Mouse (Mus musculus) brain, adult 10 weeks (tissue): ENCODE measurements around the gene Vmn1r215. TPM values are rescaled to one million over a fixed set of nuclear protein-coding genes. Genes with fewer than 3 reads are reported as not detected.

Source experiments
- polyA plus RNA-seq: library from polyadenylated mRNA; stranded (reverse); fragments of 350-450 nt; fragmentation: Illumina TruSeq; extraction: RNeasy Lipid Tissue Mini Kit (QIAGEN cat#74804); gene quantifications from one replicate; pipeline ENCODE4 v1.2.3, GENCODE M21; 2015; ENCODE audit warnings: low read depth, low replicate concordance

Vmn1r215 gene
- not detected for polyA plus RNA-seq

DNA sequence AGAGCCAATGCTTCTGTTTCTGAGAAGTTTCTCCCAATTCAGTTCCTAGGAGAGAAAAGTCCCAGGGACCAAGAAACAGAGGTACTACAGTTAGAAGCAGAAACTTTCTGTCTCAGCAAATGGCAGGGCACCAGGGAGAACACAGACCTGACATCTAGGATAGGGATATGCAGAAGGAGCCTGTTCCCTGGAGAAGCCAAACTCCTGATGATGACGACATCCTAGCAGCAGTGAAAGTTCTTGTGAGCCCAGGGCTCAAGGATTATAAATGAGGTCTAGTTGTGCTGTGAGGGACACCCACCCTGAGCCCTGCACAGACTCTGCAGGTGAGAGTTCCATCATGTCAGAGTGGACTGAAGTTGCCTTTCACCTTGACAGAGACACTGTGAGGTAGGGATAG is at the start of gene Vmn1r215:
TSS of gene Vmn1r215 (plus strand) at position 301 of the 400 bp plus-strand sequence.

DNA sequence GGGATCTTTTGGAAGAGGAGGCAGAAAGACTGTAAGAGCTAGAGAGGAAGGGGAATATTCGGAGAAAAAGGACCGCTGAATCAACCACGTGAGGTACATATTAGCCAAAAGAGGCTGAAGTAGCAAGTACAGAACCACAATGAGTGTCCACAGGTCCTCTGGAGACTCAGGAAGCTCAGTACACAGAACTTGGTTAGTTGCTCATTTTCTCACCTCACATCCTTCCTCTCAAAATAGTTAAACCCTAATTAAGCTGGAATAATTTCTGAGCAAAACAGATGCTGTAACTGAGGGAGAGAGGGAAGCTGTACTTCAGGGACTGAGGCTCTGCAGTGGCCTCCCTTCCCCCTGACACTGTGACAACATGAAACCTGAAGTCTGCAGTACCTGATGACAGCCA is 37.7 kb upstream of the Vmn1r215 start, which contains the start of gene Vmn1r214:
TSS of gene Vmn1r214 (plus strand) at position 301 of the 400 bp plus-strand sequence.

DNA sequence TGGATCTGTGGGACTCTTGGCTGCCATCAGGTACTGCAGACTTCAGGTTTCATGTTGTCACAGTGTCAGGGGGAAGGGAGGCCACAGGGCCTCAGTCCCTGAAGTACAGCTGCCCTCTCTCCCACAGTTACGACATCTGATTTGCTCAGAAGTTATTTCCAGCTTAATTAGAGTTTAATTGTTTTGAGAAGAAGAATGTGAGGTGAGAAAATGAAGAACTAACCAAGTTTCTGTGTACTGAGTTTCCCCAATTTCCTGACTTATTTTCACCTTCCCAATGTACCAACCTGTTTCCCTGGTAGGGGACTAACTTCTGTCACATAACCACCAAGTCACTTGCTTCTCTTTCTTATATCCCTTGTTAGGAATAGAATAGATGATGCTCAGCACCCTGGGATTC is 50.3 kb downstream of the Vmn1r215 start, which contains the start of gene Vmn1r217:
TSS of gene Vmn1r217 (minus strand) at position 101 of the 400 bp plus-strand sequence.

Other genes starting within 250 kb of the Vmn1r215 start
- not detected for gene Vmn1r210, start 236.7 kb upstream of the Vmn1r215 start, polyA plus RNA-seq
- gene Vmn1r211, start 210.5 kb upstream of the Vmn1r215 start, polyA plus RNA-seq, result not detected
- gene Vmn1r212, start 183.8 kb upstream of the Vmn1r215 start, polyA plus RNA-seq, result not detected
- not detected for gene Vmn1r213, start 60.4 kb upstream of the Vmn1r215 start, polyA plus RNA-seq
- not detected for gene Vmn1r214, start 37.6 kb upstream of the Vmn1r215 start, polyA plus RNA-seq
- not detected for gene Vmn1r217, start 50.2 kb downstream of the Vmn1r215 start, polyA plus RNA-seq
- gene Vmn1r218, start 65.1 kb downstream of the Vmn1r215 start, polyA plus RNA-seq, result not detected
- gene Vmn1r219, start 91.3 kb downstream of the Vmn1r215 start, polyA plus RNA-seq, result not detected
- gene Vmn1r220, start 120.0 kb downstream of the Vmn1r215 start, polyA plus RNA-seq, result not detected
- gene Vmn1r221, start 146.1 kb downstream of the Vmn1r215 start, polyA plus RNA-seq, result not detected
- not detected for gene Vmn1r222, start 167.9 kb downstream of the Vmn1r215 start, polyA plus RNA-seq
- gene Vmn1r223, start 179.1 kb downstream of the Vmn1r215 start, polyA plus RNA-seq, result not detected